Mouse (Mus musculus) central nervous system, embryonic 11.5 days (tissue): ENCODE measurements around the gene Cd164l2. TPM values are rescaled to one million over a fixed set of nuclear protein-coding genes. Genes with fewer than 3 reads are reported as not detected.

Experiments
- polyA plus RNA-seq: library from polyadenylated mRNA; depleted of rRNA; stranded (reverse); fragments of >200 nt; gene quantifications from 2 replicates; pipeline ENCODE4 v1.2.3, GENCODE M21; 2012; rRNA removed

Gene Cd164l2
- 0.77 and 1.1 TPM in 2 replicates for polyA plus RNA-seq

DNA sequence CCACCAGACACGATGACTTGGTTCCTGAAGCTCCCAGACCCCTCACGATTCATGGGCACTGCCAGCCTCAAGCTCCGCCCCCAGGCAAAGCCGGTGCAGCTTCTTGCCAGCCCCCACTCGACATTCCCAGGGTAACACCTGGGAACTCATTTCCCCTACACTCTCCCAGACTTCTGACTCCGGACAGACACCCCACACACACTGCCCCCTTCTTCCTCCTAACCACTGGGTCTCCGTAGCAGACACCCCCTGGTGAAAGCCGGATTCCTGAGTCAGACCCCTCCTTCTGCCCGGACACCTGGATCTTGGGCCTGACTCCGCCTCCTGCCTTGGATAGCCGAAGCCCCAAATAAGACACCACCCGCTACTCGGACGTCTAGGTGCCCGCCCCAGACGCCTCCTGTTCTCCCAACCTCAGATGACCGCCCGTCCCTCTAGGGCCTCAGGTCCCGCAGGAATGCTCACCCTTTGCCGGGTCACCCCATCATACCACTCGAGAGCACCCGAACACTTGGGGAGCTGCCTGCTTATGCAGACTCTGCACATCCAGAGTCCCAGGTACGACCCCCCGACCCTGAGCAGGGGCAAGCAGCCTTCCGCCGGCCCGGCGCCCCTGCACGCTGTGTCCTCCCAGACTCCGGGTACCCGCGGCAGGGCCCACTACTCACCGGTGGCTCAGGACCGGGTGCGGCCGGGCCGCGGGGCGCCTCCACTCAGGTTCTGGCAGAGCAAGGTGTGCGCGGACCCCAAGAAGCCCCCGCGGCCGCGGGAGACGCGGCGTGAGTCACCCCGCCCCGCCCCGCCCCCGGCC, at the start of gene Cd164l2, which contains the start of gene Gpr3:
Gene Cd164l2, plus strand, starts transcription at position 381 of the 811 bp plus-strand sequence.
Gene Gpr3, minus strand, starts transcription at position 786 of the 811 bp plus-strand sequence.

GRCm38 (mm10) chr4:133240490-133240921, 28.6 kb downstream of the Cd164l2 start, which contains the start of gene Map3k6:
Map3k6 (plus strand) TSS chr4:133240818.

DNA sequence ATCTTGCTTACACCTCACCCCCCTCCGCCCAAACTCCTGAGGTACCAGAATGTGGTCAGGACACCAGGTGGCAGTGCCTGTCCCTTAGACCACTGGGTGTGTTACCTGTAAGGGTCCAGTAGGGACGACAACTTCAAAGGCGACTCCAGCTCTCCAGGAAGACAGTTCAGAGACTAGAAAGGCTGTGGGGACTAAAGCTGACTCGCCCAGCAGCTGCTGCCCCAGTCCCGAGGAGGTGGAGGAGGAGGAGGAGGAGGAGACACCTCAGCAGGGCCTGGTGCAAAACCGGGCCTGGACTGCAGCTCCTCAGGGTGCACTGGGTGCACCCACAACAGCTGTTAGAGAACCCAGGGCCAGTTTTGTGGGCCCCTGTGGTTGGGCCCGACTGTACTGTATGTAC, 51.0 kb downstream of the Cd164l2 start, which contains the start of gene Sytl1:
Gene Sytl1, minus strand, starts transcription at position 232 of the 400 bp plus-strand sequence.

Other genes starting within 250 kb of the Cd164l2 start
- gene Fgr, start 238.0 kb upstream of the Cd164l2 start, polyA plus RNA-seq: 0.12 and 0.22 TPM in 2 replicates
- 17.2 and 18.6 TPM in 2 replicates for gene Ahdc1, start 200.9 kb upstream of the Cd164l2 start, polyA plus RNA-seq
- gene Wasf2, start 81.6 kb upstream of the Cd164l2 start, polyA plus RNA-seq: 20.0 and 37.5 TPM in 2 replicates
- gene Gpr3, start 405 bp downstream of the Cd164l2 start, polyA plus RNA-seq: 0.22 and 0.66 TPM in 2 replicates
- 2.6 and 3.4 TPM in 2 replicates for gene Map3k6, start 28.7 kb downstream of the Cd164l2 start, polyA plus RNA-seq
- gene Sytl1, start 51.0 kb downstream of the Cd164l2 start, polyA plus RNA-seq: 1.3 and 1.4 TPM in 2 replicates
- 69.7 and 91.3 TPM in 2 replicates for gene Tmem222, start 65.7 kb downstream of the Cd164l2 start, polyA plus RNA-seq
- gene Wdtc1, start 141.3 kb downstream of the Cd164l2 start, polyA plus RNA-seq: 24.7 and 27.9 TPM in 2 replicates
- gene Slc9a1, start 157.6 kb downstream of the Cd164l2 start, polyA plus RNA-seq: 22.0 and 22.8 TPM in 2 replicates